Mouse (Mus musculus): ENCODE data around the gene Rnf40. TPM values are rescaled to one million over a fixed set of nuclear protein-coding genes. Genes with fewer than 3 reads are reported as not detected.

Gene Rnf40
- total RNA-seq, 2 experiments from 2014 or later, result 85.1 to 89.5 TPM

- no peak for DNase-seq (ENCODE audit: low spot score in 2 of 2)
Observed at GRCm38 (mm10) chr7:127648516-127649201, 60.1 kb downstream of the Rnf40 start.

DNA sequence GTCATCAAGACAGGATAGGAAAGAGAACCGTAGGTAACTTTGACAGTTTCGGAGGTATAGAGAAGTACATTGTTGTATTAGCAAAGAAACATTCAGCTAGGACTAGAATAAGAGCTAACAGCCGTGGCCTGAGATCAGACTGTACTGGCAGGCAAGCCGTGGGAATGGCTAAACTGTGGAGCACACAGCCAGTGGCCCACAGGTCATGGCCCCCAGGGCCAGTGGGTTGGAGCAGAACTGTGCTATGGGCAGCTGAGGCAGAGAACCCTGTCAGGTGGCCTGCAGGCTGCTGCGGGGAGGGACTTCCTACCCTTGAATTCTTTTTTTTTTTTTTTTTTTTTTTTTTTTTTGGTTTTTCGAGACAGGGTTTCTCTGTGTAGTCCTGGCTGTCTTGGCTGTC is 60.6 kb downstream of the Rnf40 start:
- DNase-seq (ENCODE audit: low spot score in 2 of 2), result no peak

DNA sequence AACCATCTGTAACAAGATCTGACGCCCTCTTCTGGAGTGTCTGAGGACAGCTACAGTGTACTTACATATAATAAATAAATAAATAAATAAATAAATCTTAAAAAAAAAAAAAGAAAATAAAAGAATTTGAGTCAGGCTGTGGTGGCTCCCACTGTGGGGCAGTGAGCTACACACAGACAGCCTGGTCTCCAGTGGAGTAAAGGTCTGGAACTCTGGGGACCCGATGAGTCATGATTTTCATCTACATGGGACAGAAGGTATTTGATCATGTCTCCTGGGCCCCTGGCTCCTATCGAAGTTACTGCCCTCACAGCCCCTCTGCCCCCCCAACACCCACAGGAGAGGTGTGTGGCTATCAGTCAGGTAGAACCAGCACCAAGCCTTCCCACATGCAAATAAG is 63.1 kb downstream of the Rnf40 start:
- no peak for DNase-seq (ENCODE audit: low spot score in 2 of 2)

- DNase-seq (ENCODE audit: low spot score in 2 of 2), result no peak
Observed at GRCm38 (mm10) chr7:127652050-127652449, 63.5 kb downstream of the Rnf40 start.

DNA sequence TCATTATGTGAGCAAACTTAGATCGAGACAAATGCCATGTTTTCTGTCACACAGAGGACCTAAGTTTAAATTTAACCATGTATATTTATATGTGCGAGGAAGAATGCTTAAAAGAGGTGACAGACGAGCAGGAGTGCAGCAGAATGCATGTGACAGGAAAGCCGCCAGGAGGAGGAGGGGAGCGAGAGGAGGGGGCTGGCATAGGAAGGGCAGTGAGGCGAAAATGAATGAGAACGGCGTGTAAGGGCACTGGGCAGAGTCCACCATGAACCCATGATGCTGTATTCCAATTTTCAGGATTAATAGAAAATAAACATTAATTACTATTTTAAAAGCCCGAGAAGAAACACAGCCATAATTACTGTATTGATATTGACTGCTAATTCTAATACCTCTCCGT is 65.8 kb downstream of the Rnf40 start:
- DNase-seq (ENCODE audit: low spot score in 2 of 2), result no peak

Other genes starting within 250 kb of the Rnf40 start
- gene Zfp768, start 243.2 kb upstream of the Rnf40 start, total RNA-seq (2021), result 10 to 100 TPM; 32.6 to 33.9 TPM
- 10 to 100 TPM in 1 of 2 experiments, 1 to 10 TPM in 1; 9.9 to 10.4 TPM for gene Zfp747, start 212.7 kb upstream of the Rnf40 start, total RNA-seq (2021)
- 1 to 10 TPM; 5.2 to 5.7 TPM for gene 9130019O22Rik, start 201.6 kb upstream of the Rnf40 start, total RNA-seq (2021)
- gene E430018J23Rik, start 195.1 kb upstream of the Rnf40 start, total RNA-seq (2021), result 10 to 100 TPM; 11.7 to 12.8 TPM
- 1 to 10 TPM; 7.8 to 8.0 TPM for gene Zfp764, start 181.9 kb upstream of the Rnf40 start, total RNA-seq (2021)
- 10 to 100 TPM; 21.0 to 24.8 TPM for gene Zfp688, start 166.7 kb upstream of the Rnf40 start, total RNA-seq (2021)
- gene Zfp689, start 139.6 kb upstream of the Rnf40 start, total RNA-seq (2021), result 1 to 10 TPM; 7.3 to 7.4 TPM
- 10 to 100 TPM; 52.3 to 54.8 TPM for gene Prr14, start 129.2 kb upstream of the Rnf40 start, total RNA-seq (2021)
- 10 to 100 TPM; 90.8 to 94.0 TPM for gene Fbrs, start 109.6 kb upstream of the Rnf40 start, total RNA-seq (2021)
- gene Srcap, start 76.8 kb upstream of the Rnf40 start, total RNA-seq (2021), result 100 to 1,000 TPM; 111 to 118 TPM
- 10 to 100 TPM; 26.4 to 27.5 TPM for gene Gm42715, start 69.2 kb upstream of the Rnf40 start, total RNA-seq (2021)
- gene Tmem265, start 27.4 kb upstream of the Rnf40 start, total RNA-seq (2021), result not detected
- gene Phkg2, start 15.4 kb upstream of the Rnf40 start, total RNA-seq (2021), result 10 to 100 TPM; 49.3 to 60.9 TPM
- gene Ccdc189, start 172 bp upstream of the Rnf40 start, total RNA-seq (2021), result 10 to 100 TPM; 11.9 to 13.5 TPM
- gene Zfp629, start 27.0 kb downstream of the Rnf40 start, total RNA-seq (2021), result 10 to 100 TPM; 29.4 to 31.6 TPM
- gene Bcl7c, start 120.2 kb downstream of the Rnf40 start, total RNA-seq (2021), result 100 to 1,000 TPM; 129 to 135 TPM
- gene Ctf1, start 124.0 kb downstream of the Rnf40 start, total RNA-seq (2021), result 1 to 10 TPM; 5.2 to 5.4 TPM
- not detected for gene Ctf2, start 143.4 kb downstream of the Rnf40 start, total RNA-seq (2021)
- 10 to 100 TPM; 24.6 to 26.0 TPM for gene Fbxl19, start 155.8 kb downstream of the Rnf40 start, total RNA-seq (2021)
- 10 to 100 TPM; 26.7 to 28.9 TPM for gene Orai3, start 181.0 kb downstream of the Rnf40 start, total RNA-seq (2021)
- gene Setd1a, start 187.9 kb downstream of the Rnf40 start, total RNA-seq (2021), result 10 to 100 TPM; 63.9 to 64.9 TPM
- 1 to 10 TPM; 6.2 to 8.1 TPM for gene Gm49388, start 196.8 kb downstream of the Rnf40 start, total RNA-seq (2021)
- gene Hsd3b7, start 211.8 kb downstream of the Rnf40 start, total RNA-seq (2021), result 10 to 100 TPM; 36.9 to 49.1 TPM
- 100 to 1,000 TPM; 101 to 106 TPM for gene Stx4a, start 235.5 kb downstream of the Rnf40 start, total RNA-seq (2021)
- gene Stx1b, start 235.8 kb downstream of the Rnf40 start, total RNA-seq (2021), result 10 to 100 TPM; 11.8 to 12.2 TPM

Measured in adrenal gland, postnatal 4 days (tissue).